Mouse (Mus musculus) thymus, postnatal 14 days (tissue): ENCODE data around the gene Ccdc83.

Experiments
- DNase-seq: peaks from one replicate; pipeline ENCODE4 v3.0.0; 2021

The Ccdc83 gene

DNA sequence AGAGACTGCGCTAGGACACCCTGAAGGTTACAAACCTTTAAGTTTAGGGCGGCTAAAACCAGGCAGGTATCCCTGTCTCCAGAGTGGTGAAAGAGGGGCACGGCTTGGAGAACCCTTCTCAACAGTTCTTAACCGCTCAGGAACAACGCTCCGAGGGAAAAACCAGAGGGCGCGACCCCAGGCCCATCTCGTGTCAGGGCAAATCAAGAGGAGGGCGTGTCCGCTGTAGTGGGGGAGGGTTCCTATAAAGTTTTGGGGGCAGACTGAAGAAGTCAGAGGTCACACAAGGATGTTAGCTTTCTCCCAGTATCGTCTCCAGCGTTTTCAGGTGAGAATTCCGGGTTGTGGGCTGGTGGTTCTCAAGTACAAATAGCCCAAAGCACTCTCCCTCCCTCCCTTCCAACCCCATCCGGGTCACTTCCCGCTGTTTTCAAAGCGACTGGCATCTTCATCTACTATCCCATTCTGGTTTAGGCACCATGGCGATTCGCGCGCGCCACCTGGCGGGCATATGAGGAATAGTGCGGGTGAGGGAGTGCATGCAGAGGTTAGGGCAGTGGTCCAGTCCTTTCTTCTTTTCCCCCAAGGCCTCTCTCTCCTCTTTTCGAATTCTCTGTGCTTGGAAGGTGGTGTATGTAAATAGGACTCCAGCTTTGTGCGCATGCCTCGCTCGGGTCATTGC, at the start of gene Ccdc83:
Gene Ccdc83 (minus strand): TSS at position 489 of the 682 bp plus-strand sequence.
- DNase-seq: peak; percentile 74

DNA sequence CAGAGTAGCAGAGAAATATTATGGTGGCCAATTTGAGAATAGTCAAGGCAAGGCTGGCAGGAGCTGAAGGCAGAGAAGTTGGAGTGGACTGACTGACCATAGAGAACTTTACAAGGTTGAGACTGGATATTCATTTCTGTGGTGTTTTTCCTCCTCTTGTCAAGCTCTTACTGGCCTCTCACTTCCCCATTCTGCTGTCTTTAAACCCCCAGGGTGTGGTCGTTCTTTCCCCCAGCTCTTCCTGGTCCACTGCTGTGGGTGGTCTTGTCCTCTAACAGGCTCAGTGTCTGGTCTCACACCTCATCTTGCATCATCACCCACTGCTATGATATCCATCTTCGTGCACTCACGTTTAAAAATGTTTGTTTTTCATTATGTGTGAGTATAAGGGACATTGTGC, 47.8 kb upstream of the Ccdc83 start:
- no peak for DNase-seq

DNA sequence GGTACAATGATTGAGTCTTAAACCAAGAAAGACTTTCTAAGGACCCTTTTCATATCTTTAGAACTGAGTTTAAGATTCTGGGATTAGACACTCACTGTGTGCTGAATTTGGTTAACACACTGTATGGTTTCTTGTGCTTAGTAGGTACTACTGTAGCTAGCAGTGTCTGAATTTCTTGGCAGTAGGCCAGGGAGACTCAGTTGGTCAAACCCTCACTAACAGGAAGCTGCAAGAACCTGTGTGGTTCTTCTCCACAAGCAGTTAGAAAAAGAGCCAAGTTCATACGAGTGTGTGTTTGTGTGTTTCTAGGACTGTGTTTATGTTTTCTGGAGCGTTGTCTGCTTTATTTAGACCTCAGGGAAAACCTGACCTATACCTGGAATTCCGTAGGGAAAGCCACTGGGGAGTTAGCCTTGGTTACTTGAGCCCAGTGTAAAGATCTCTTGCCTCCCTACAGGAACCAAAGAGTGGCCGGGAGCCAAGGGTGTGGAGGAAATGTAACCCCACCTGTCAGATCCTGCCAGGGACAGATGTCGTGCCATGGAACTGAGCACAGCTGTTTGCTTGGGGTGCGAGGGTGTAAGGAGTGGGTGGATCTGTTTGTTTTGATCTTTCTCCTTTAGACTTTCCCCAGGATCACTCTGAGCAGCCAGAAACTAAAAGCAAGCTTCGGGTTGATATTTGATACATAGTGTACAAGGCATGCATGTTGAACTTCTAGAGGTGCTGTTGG, 46.7 kb upstream of the Ccdc83 start:
- DNase-seq: no peak

DNA sequence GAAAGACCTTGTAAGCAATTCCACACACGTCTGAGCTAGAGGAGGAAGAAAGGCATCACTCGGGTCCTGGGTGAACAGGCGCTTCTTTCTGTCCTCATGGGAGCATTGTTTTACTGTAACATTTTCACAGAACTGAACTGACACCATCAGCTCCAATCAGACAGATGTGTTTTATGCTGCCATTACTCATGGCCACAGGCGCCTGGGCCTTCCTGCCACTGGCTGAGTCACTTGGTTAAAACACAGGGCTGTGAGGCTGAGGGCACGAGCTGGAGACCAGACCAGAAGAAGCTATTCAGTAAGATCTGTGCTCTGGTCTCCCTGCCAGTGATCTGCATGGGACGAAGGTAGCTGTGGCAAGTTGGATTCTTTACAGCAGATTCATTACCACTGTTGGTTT, 42.4 kb upstream of the Ccdc83 start:
- DNase-seq: no peak

DNA sequence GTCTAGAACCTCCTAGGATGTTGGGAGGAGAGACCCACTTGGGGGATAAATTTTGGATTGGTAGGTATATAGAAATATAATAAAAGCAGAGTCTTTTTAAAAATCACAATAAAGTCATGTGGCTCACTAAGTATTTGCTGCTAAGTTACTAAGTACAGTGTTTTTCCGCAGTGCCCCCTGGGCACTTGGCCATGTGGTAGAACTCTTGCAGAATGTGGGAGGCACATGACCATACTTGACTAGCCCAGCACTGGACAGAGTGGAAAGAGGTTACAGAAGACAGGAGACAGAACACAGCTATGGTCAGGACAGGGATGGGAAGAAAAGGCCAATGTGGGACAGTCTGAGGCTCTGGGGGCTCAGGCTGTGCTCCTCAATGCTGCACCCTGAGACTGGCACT, 41.4 kb upstream of the Ccdc83 start:
- no peak for DNase-seq

DNA sequence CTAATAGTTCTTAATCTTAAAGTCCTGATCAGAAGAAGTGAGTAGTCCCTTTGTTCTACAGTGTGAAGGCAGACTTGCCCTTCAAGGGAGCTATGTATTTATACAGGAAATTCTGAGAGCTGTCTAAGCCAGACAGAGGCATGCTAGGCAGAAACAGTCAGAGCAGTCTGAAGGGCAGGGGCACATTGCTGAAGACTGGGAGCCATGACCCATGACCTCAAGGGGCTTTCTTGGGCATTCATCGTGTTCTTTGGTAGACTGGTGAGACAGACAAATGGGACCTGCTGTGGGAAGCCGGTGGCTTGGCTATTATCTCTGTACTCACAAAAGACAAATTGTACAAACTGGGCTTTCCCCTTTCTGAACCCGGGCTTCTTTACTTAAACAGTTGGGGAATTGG, 40.5 kb upstream of the Ccdc83 start:
- DNase-seq: no peak

DNA sequence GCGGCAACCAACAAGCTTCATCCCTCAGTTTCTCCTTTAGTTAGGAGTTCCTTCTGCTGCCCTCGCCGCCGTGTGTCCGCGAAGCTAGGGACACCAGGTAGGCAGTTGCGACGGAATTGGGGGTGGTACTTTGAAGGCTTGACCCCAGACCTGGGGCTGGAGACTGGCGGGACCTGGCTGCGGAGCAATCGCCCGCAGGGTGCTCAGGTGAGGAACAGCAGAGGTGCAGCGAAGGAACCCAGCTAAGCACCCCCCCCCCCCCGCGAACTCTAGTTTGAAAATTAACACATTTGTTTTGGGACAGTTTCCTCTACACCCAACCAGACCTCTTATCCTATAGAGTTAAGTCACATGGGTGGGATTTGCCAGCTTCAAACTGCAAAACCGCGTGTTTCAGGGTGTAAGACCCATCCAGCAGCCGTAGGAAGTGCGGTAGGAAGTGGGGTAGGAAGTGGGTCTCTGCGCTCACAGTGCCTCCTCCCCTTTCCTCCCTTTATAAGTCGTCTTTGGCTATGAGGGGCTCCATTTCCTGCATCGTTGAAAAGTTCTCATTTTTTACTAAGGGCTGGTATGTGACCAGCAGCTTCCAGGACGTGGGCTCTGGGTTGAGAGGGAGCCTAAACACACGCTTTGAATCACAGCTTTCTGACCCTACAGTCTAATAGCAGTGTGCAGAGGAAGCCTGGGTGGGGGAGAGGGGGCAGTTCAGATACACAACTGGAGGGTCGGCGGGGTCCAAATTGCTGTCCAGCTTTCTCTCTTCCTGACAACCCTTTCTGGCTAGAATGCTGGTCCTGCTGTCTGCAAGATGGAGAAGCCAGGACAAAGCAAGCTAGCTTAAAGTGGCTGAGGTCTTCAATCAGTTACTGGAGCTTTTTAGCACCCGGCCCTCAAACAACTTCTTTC, 37.3 kb upstream of the Ccdc83 start:
- DNase-seq: peak; percentile 69

DNA sequence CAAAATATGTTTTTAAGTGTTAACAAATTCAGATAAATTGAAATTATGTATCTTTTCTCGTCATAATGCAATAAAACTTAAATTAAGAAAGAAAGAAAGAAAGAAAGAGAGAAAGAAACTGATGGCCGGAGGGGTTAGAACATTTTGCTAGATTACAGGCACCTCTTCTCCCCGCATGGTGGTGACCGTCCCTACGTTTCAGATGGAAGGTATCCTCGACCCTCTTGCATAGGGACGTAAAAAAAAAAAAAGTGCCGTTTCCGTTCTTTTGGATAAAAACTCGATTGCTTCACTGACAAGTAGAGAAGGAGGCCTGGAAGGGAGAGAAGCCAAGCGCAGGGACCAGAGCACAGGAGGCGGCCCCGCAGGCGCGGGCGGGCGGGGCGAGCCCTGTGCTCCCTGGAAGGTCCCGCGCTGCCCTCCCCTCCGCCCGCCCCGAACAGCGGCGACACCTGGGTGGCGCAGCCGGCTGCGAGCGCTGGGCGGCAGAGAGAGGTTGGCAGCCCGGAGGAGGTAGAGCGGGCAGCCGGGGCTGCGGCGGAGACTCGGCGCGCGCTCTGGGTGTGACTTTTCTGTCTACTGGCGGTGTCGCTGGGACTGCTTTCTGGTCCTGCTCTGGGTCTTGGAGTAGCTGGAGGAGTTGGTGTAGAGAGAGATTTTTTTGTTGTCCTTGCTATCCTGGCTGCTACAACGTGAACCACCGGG, 36.5 kb upstream of the Ccdc83 start, which contains the start of gene Sytl2:
Gene Sytl2 (plus strand): TSS at position 311 of the 705 bp plus-strand sequence.
- peak; percentile 88 for DNase-seq

DNA sequence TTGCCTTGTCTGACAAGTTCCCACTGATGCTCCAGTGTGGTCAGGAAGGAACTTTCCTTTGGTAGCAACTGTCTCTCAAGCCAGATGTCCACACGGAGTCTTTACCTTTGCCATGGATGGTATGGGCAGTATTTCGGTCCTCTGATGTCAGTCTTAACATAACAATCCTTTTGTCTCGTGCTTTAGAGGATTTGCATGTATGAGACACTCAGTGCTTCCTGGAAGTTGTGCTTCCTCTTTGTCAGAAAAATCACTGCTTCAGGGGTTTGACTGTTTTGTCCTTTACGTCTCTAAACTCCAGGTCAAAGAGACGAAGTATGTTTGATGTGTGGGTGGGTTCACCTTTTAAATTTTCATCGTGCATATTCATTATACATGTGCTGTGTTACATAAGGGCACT, 26.3 kb upstream of the Ccdc83 start:
- no peak for DNase-seq

DNA sequence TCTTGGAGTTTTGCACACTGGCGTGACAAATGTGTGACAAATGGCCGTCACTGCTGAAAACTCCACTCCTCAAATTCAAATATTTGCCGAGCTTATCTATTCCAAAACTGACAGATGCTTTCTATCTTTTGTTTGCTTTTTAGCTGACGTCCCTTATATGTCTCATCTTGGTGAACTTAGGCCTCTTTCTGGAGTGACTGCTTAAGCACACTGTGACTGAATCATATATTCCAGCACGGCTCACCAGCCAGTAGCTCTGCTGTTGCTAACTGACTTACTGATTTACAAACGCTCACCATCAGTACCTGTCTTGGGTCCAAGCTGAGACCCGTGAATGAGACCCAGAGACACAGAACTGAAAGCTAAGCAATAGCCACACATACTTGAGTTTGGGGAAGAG, 19.2 kb upstream of the Ccdc83 start:
- DNase-seq: no peak

DNA sequence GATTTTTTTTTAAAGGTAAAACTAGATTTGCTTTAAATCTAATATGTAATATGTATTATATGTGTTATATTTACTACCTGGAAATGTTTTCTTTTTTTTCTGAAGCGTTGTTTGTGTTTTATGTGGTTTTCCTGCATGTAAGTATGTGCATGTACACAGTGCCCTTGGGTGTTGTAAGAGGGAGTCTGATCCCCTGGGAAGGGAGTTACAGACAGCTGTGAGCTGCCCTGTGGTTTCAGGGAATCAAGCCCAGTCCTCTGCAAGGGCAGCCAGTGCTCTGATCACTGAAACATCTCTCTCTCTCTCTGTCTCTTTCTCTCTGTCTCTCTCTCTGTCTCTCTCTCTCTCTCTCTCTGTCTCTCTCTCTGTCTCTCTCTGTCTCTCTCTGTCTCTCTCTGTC, 17.2 kb upstream of the Ccdc83 start:
- DNase-seq: no peak

DNA sequence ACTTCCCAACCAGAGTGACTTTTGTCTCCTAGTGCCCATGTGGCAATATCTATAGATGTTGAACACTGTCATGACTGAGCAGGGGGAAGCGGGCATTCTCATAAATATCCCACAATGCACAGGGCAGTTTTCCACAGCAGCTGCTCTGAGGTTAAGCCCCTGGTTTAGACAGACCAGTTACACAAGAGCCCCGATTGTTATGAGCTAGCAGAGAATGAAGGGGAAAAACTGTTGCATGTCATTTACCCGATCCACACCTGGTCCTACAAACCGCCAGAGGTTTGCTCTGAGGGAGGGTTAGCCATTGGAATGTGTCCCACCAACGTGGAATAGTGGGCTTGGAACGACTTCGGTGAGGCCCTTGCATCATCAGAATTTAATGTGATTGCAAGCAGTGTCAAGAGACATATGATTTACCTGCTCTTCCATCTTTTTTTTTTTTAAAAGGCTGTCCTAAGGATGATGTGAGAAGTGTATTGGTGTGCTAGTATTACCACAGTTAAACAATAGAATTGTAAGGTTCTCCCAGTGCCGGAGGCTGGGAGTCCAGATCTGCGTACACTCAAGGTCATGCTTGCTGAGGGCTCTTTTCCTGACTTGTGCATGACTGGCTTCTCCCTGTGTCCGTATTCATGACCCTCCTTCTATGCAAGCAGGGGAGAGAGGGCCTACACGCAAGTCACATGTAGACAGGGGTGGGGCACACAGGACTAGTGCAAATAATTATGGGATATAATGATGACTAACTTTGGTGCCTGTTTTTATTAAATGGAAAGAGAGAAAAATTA, 16.4 kb upstream of the Ccdc83 start:
- no peak for DNase-seq

DNA sequence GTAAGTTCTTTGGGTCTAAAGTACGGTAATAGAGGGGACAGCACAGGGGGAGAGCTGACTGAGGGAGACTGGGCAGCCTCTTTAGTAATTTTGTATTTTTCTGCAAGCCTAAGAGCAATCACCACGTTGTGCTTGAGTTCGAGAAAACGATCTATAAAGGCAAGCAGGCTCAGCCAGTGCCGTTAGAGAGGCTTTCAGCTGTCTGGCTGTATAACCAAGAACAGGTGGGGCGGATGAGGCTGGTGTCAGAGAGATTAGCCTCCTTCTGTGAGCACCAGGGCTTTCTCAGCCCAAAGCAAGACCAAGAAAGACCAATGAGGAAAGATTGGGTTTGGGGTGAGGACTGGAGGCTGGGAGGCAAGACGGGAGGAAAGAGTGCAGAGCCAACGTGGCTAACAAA, 15.3 kb upstream of the Ccdc83 start:
- DNase-seq: no peak

DNA sequence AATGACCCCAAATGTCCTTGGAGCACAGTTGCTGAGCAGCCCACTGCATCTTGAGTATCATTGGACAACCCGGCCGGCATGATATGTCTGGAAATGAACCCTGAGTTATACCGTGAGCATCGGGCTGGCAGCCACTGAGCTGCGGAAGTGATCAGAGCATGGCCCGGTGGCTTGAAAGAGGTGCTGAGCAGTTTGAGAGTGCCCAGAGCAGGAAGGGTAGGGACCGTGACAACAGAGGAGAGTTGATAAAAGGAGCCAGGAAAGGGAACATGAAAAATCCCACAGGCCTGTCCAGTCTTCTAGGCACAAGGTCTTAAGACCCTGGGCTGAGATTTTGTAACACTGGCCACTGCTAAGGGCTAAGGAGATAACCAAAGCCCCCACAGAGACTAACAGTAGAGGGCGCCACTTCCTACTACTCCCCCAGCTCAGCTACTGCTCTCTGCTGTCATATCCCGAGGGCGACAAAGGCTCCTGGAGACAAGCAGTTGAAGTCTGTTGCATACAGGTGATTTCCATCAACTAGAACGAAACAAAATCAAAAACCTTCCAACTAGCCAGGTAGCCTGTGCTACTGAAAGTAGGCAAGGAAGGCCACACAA, 14.8 kb upstream of the Ccdc83 start:
- peak; percentile 74 for DNase-seq

DNA sequence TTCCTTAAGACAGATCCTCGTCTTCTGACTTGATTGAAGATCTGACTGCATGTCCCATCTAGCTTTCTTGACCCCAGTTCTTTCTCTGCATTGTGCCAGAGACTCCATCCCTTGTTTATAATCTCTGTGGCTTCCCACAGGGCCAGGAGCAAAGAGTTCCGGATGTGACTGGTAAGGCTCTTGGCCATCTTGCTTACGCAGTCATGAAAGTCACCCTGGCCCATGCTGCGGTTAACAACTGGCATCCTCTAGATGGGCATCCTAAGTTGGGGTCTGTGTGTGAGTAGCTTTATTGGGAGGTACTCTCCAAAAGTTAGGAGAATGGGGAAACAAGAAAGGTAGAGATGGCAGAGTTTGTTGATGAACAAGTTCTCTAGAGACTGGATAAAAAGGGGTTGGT, 13.6 kb upstream of the Ccdc83 start:
- DNase-seq: no peak

DNA sequence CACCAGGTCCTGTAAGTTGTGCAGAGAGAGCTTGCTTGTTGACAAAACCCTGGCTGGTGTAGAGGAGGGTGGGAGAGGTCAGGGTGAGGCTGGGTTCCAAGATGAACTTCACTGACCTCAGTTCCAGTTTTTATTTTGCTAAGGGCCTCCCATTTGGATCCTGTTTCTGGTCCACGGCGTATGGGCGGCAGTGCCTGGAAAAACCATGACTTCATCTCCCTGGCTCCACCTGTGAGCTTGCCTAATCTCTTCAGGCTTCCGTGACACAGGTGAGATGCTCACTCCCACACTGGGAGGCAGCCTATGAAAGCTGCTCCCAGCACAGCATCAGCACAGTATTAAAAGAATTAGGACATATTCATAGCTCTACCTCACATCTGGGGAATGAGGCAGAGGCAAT, 12.2 kb upstream of the Ccdc83 start:
- no peak for DNase-seq

DNA sequence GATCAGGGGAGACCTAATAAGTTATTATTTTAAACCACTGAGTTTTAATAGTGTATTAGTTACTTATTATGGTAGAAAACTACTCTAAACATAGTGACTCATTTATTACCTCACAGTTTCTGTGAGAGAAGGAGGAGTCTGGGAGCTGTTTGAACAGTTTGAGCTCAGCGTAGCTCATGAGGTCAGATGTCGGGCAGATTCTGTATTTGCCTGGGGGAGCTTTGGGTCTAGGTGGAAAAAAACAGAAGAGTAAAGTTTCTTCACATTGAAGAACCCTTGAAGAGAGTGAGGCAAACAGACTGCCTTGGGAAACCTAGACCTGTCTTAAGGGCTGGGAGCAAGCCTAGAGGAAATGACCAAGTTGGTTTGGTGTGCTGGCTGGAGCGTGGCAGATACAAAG, 11.7 kb upstream of the Ccdc83 start:
- no peak for DNase-seq

DNA sequence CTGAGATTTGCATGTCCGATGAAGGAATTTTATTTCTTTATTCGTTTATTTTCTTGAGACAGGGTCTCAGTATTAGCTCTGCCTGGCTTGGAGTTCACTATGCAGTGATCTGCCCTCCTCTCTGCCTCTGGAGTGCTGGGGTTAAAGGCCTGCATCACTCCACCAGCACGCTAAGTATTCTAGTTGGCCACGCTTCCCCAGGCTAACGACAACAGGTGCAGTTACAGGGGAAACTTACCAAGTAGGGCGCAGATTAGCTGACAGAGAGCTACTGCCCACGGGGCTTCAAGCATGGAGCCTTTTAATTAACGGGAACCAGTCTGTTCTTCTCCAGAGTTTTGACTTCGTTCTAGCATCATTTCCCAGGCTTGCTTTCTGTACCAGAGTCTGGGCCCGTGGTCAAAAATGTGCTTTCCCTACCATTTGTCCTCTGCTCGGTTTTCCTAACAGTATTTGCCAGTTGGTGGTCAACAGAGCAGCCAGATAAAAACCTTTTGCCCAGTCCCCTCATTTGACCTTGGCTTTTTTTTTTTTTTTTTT, 9.1 kb upstream of the Ccdc83 start:
- no peak for DNase-seq

DNA sequence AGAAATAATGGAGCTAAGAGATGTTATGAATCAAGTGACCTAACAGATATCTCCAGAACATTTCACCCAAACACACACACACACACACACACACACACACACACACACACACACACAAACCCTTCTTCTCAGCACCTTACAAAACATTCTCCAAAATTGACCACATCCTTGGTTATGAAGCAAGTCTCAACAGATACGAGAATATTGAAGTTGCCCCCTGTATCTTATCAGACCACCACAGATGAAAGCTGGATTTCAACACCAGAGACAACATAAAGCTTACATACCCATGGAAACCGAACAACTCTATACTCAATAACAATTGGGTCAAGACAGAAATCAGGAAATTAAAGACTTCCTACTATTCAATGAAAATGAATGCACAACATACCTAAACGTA, 4.6 kb upstream of the Ccdc83 start:
- no peak for DNase-seq

DNA sequence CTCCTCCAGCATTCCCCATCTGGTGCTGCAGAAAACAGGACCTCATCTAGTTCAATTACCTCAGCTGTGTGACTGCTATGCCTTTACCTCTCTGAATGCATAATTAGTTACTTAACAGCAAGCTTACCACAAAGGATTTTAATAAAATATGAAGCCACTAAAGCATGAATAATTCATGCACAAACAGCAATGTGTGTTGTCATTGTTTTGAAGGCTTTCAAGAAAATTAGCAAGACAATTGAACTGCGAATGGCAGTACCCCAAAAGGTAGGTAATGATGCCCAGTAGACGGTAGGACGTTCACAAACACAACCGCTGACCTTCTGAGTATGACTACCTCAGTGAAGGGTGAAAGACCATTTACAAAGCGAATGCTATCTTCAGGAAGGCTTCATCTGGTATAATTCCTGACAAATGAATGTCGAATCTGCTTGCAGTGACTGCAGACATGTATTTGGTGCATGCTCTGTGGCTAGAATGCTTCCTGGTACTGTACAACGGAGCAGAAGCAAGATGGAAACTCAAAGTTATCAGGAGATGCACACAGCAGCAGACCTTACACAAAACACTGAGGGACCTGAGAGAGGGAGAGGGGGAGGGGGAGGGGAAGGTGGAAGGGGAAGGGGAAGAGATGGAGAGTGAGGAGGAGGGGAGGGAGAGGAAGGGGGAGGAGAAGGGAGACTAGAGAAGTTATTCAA, 3.5 kb downstream of the Ccdc83 start:
- no peak for DNase-seq

DNA sequence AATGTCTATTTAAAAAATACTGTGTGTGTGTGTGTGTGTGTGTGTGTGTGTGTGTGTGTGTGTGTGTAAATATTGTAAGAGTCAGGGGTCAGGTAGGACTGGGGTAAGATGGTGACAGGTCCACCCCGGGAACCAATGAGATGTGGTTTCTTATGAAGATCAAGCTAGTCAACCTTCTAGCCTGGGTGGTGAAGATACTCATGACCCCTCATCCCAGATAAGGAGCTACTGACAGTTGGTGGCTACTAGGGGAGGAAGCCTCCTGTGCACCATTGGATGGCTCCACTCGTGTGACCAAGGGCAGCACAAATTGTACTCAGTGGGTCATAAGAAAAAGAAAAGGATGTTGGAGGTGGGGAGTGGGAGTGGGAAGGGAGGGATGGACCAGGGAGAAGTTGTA, 5.7 kb downstream of the Ccdc83 start:
- DNase-seq: no peak
